Mouse (Mus musculus) neural tube, postnatal 0 days (tissue): ENCODE results near the gene Gm20538. TPM values are rescaled to one million over a fixed set of nuclear protein-coding genes. Genes with fewer than 3 reads are reported as not detected.

Experiments used
- polyA plus RNA-seq: library from polyadenylated mRNA; unstranded; fragments of >200 nt; fragmentation: Nextera tagmentation; extraction: Ambion mirVana; gene quantifications from 2 replicates; pipeline ENCODE4 v1.2.1, GENCODE M21; 2015

Gene Gm20538
- polyA plus RNA-seq: not detected in 2 replicates

DNA sequence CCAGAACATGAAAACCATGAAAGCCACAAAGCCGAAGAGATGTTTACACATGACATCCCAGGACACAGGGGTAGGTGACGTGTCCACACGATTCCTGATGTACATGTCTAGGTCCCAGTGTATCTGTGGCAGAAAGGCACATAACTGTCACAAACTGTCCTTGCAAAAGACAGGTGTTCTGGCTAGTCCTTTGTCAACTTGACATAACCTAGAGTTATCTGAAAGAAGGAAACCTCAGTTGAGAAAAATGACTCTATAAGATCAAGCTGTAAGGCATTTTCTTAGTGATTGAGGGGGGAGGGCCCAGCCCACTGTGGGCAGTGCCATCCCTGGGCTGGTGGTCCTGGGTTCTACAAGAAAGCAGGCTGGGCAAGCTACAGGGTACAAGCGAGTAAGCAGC is at the start of gene Gm20538:
Gene Gm20538 (minus strand): TSS at position 101 of the 400 bp plus-strand sequence.

DNA sequence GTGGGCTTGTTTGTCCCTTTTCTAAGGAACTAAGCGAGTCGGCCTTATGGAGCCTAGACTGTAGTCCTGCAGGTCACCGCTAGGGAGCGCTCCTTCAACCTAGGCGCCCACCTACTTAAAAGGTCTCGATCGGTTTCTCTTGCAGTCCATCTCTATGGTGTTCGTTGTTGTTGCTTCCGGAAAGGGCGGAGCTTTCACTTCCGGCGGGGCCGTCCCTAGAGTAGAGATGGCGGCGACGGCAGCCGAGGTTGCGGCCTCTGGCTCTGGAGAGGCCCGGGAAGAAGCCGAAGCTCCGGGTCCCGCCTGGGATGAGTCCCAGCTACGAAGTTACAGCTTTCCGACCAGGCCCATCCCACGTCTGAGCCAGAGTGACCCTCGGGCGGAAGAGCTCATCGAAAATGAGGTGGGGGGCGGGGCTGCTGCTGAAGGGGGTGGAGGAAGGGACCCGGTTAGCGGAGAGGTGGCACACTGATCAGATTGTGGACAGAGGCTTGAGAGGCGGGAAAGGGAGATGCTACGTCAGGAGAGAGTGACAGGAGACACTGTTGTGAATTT is 10.1 kb upstream of the Gm20538 start, which contains the start of gene Hif1an:
Gene Hif1an (plus strand): TSS at position 199 of the 555 bp plus-strand sequence.

DNA sequence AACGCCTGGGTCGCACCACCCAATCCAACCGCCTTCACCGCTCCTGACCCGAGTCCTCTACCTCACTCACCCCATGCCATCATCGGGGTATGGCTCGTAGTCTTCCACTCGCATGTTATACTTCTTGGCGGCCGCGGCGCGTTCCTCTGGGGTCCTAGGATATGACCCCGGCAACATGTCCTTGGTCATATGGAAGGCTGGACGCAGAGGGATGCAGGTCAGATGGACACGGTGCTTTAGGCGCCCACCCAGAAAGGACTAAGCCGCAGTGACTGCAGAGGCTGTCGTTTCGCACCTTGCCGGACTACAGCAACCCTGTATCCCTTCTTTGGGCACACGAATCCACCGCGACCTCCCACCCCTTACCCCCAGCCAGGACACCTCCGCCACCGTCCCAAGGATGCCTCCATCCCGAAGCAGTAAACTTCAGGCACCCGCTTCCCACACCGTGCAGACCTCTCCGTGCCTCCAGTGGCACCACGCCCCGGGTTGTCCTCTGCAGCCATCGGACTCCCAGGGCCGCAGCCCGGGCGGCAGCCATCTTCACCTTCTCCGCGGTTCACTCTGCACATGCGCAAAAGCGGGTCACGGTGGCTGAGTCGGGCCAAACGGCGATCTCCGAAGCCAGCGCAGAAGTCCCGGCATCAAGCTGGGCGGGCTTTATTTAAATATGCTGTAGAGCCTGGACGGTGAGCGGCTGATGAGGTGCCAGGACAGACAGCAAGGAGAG is 2.4 kb upstream of the Gm20538 start, which contains the start of gene Ndufb8:
Gene Ndufb8 (minus strand): TSS at position 580 of the 730 bp plus-strand sequence.

DNA sequence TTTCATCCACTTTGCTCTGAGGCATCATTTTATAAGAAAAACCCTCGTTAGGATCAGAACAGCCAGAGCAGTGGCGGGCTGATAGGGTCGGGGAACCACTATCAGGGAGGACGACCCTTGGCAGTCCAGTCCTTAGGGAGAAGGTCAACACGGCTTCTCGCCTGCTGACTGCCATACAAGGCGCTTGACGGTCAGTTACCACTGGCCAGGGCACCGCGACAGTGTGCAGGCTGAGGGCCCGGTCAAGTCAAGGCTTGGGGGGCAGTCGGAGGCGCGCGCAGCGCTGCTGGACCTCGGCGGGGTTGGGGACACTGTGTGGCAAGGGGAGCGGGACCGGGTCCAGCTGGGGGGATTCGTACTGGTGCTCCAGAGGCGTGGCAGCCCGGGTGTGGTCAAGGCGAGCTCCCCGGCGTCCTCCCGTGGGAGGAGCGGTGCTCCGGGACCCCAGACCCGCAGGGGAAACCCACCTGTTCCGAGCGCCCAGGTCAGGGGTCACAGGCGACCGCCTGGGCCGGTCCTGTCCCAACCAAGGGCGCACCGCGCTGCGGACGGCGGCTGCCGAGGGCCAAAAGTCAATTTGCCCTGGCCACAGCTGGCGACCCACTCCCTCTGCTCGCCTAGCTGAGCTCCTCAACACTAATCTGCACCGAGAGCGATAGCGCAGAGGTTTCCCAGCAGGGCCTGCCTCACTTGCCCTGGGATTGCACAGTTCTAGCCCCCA is 7.2 kb downstream of the Gm20538 start, which contains the start of gene Sec31b:
Gene Sec31b (minus strand): TSS at position 544 of the 721 bp plus-strand sequence.

Other genes starting within 250 kb of the Gm20538 start
- 0.22 and 0.29 TPM in 2 replicates for gene Scd4, start 219.7 kb downstream of the Gm20538 start, polyA plus RNA-seq
- gene Scd1, start 145.0 kb downstream of the Gm20538 start, polyA plus RNA-seq: 11.5 and 12.3 TPM in 2 replicates
- 0.05 and 0.09 TPM in 2 replicates for gene Wnt8b, start 59.4 kb downstream of the Gm20538 start, polyA plus RNA-seq
- gene Sec31b, start 7.0 kb downstream of the Gm20538 start, polyA plus RNA-seq: 0.18 and 0.22 TPM in 2 replicates
- 1,063 and 1,087 TPM in 2 replicates for gene Ndufb8, start 2.6 kb upstream of the Gm20538 start, polyA plus RNA-seq
- 15.4 and 16.6 TPM in 2 replicates for gene Hif1an, start 10.0 kb upstream of the Gm20538 start, polyA plus RNA-seq
- gene Pax2, start 203.2 kb upstream of the Gm20538 start, polyA plus RNA-seq: 16.5 and 18.3 TPM in 2 replicates